Mouse (Mus musculus) erythroid progenitor cell, adult 5-6 weeks (primary cell): ENCODE results near the gene Bcl6. TPM values are rescaled to one million over a fixed set of nuclear protein-coding genes. Genes with fewer than 3 reads are reported as not detected.

Experiments used
- ATAC-seq: replicated peaks from 2 replicates; pipeline ENCODE4 v1.8.0; 2016; ENCODE audit warnings: moderate number of reproducible peaks, mild to moderate bottlenecking, moderate TSS enrichment, inconsistent platforms; ENCODE audit not compliant: poor library complexity, low FRiP score, severe bottlenecking
- total RNA-seq, 2 experiments: library from RNA; stranded (forward) in 1 of 2; stranded (reverse) in 1 of 2; fragments of 150-400 nt in 1 of 2; fragments of 186-747, 209-891 nt in 1 of 2; gene quantifications; 2 replicates each; pipeline versions ENCODE4 v1.2.3 to v1.2.4; 2015 to 2017; ENCODE audit warnings: low replicate concordance in 2 of 2

Gene Bcl6
- total RNA-seq, 2 experiments from 2014 or later: 2.1 to 6.3 TPM

DNA sequence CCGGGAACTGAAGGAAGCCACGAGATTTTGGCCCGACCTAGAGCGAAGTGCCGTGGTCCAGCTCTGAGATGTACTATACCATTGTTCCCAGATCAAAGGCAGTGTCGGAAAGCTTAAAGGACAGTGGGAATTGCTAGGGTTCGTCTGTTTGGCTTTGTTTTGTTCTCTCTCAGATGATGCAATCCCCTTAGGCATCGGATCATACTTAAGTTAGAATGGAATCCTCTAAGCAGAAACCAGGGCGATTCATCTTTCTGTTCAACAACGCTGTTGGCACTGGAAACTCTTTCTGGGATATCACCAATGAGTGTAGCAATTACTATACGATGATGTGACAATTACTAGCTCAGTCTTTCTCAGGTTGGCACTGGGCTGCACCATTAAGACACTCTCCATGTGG lies 56.4 kb downstream of the Bcl6 start, which contains the start of gene Rtp2:
Gene Rtp2 (minus strand): TSS at position 101 of the 400 bp plus-strand sequence.
- no peak for ATAC-seq

DNA sequence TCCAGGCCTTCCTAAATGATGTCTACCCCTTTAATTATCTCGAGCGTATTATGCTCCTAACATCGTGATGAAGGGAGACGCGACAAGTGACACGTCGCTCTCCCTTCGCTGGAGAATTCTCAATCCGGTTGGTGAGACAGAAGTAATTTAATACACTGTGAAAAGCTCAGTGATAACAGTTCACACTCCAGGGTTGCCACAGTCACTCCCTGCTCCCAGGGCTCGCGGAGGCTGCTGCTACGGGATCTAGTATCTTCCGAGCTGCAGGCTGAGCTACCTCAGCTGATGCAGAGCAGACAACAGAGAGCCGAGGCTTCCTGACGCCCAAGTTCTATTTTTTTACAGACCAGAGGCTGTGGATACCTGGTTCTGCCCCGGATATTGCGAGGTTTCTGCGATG lies 57.4 kb downstream of the Bcl6 start:
- no peak for ATAC-seq

DNA sequence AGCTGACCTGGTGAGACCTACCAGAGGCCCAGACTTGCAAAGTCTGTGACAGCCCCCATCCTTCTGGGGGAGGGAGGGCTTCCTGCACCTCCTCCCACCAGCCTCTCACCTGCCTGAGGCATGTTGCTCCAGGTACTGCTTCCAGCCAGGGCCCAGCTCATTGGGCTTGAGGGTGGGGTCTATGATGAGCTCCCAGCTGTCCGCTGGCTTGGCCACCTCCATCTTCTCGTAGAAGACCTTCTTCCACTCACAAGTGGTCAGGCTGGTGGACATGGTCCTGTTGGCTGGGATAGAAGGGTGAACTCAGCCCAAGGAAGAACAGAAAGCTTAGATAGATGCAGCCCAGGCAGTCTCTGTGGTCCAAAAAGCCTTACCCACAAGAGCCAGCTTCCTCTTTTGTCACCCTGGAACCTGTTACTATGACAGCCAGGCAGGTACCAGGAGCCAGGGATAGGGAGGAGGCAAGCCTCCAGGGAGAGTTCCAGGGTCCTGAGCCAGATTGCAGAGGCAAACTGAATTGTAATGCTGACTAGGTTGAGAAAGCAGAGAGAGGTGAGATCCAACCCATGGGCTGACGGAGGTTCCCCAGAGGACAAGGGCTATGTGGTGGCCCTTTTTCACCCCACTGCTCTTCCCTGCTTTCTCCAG lies 58.1 kb downstream of the Bcl6 start:
- no peak for ATAC-seq

DNA sequence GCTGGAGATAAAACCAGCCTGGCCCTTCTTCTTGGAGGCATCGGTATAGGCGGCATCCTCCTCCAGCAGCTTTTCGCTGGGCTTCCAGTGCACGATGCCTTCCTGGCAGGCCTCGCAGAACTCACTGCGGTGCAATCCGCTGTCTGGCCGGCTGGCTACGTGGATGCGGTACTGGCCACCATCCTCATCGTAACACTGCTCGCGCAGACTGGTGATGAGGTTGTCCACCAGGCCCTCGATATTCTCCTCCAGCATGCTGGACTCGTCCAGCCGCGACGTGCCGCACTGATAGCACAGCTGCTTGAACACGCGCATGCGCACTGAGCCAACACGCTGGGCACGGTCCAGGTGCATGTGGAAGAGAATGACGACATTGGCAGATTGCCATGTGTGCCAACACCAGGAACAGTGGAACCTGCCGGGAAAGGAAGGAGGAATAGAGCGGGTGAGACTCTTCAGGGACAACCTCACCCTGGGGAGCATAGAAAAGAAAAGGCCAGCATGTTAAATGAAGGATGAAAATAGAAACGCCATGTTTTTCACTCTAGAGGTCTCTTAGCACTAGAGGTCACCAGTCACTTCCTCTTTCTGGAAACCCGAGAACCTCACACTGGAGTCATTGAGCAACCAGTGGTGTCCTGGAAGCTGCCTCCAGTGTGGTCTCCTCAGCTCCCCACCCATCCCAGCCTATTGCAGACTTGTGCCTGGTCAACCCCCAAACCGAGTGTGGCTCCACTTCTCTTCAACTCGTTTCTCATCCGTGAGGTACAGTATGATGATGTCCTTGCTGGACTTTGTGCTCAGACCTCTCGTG lies 61.1 kb downstream of the Bcl6 start:
- no peak for ATAC-seq

DNA sequence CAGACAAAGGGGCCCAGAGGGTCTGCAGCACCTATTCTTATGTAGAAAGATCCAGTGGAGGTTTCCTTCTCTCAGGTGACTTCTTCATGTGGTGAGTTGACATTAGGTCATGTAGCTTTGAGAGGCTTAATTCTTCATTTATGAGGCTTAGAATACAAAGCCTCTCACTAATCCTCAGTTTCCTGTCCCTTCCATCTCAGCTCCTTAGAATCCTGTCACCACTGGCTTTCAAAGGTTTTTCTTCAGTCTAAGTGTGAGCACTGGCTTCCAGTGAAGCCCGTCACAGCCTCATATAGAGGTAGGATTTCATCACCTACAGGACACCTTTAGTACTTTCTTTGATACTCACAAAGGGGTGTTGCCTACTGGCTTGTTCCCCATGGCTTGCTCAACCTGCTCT lies 65.7 kb downstream of the Bcl6 start:
- ATAC-seq: no peak

DNA sequence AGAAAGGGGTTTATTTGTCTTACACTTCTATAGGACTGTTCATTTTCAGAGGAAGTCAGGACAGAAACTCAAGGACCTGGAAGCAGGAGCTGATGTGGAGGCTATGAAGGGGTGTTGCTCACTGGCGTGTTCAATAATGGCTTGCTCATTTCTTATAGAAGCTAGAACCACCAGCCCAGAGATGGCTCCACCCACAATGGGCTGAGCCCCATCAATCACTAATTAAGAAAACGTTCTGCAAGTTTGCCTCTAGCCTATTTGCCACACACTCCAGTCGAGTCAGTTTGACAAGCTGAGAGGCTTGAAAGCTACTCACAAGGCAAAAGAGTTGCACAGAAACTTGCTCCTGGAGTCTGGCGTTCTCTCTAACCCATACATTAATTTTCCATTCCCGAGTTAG lies 67.0 kb downstream of the Bcl6 start:
- ATAC-seq: no peak

DNA sequence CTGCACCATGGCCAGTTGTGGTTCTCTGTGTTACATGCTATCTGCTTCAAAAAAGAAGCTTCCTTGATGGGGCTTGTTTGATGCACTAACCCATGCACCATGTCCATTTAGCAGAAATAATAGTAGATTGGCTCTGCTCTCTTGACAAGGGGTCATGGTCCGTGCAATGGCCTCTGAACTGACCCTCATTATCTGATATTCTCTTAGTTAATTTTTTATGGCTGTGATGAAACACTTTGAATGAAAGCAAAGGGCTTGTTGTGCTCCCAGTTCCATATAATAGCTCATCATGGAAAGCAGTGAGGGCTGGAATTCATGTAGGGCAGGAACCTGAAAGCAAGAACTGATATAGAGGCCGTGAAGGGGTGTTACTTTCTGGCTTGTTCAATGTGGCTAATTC lies 69.2 kb downstream of the Bcl6 start:
- ATAC-seq: no peak

Other genes starting within 250 kb of the Bcl6 start
- gene Sst, start 97.9 kb downstream of the Bcl6 start, total RNA-seq (2015; ENCODE audit: low replicate concordance): not detected in 2 replicates
- not detected in 2 replicates for gene Sst, start 97.9 kb downstream of the Bcl6 start, total RNA-seq (2017; ENCODE audit: low replicate concordance)
- gene Rtp2, start 56.5 kb downstream of the Bcl6 start, total RNA-seq (2015; ENCODE audit: low replicate concordance): not detected in 2 replicates
- not detected in 2 replicates for gene Rtp2, start 56.5 kb downstream of the Bcl6 start, total RNA-seq (2017; ENCODE audit: low replicate concordance)
- not detected in 2 replicates for gene Gm37419, start 370 bp downstream of the Bcl6 start, total RNA-seq (2015; ENCODE audit: low replicate concordance)
- not detected in 2 replicates for gene Gm37419, start 370 bp downstream of the Bcl6 start, total RNA-seq (2017; ENCODE audit: low replicate concordance)